Mouse (Mus musculus) thymus, adult 2 months (tissue): ENCODE data around the gene Pax6.

ENCODE experiments used
- CTCF ChIP-seq: fragments of 200-500 bp; IDR thresholded peaks from 2 replicates; pipeline ENCODE4 v1.5.1; 2012; ENCODE audit warnings: mild to moderate bottlenecking, control low read depth, low read length, moderate library complexity, borderline replicate concordance; ENCODE audit not compliant: control insufficient read depth, poor library complexity, insufficient read depth; ENCODE audit errors: extremely low read depth
- POLR2A ChIP-seq: fragments of 200-500 bp; IDR thresholded peaks from 2 replicates; pipeline ENCODE4 v1.6.1; 2012; ENCODE audit warnings: mild to moderate bottlenecking, low read length, control low read depth, moderate library complexity; ENCODE audit not compliant: control insufficient read depth, poor library complexity, insufficient read depth; ENCODE audit errors: extremely low read depth

- no peak for TF ChIP-seq CTCF
- TF ChIP-seq POLR2A: no peak
Measured at GRCm38 (mm10) chr2:105670731-105671095, 2.0 kb downstream of the Pax6 start.
